Mouse (Mus musculus): ENCODE measurements at regions not wholly inside any gene's neighbourhood (a gene's known extent, or its start where the extent isn't known, plus 50 kb on each side); places are given as distances from the start of the nearest gene placed in this dataset.

- TF ChIP-seq POLR2A (IDR thresholded peaks at IDR 0.05; ENCODE audit: low read depth, low read length), result no peak
- TF ChIP-seq ZC3H11A (IDR thresholded peaks at IDR 0.05; ENCODE audit: low read depth, low read length), result no peak
- no peak for TF ChIP-seq MAX (IDR thresholded peaks at IDR 0.05; ENCODE audit: low read length)
- no peak for TF ChIP-seq USF2 (conservative IDR thresholded peaks at IDR 0.05; ENCODE audit: low read depth, low read length)
Observed at GRCm38 (mm10) chr10:50063392-50063791, 274.8 kb upstream of the Grik2 start.
